Mouse (Mus musculus) thymus, adult 2 months (tissue): Measurements from ENCODE around the gene Eddm3b. TPM values are rescaled to one million over a fixed set of nuclear protein-coding genes. Genes with fewer than 3 reads are reported as not detected.

Source experiments
- DNase-seq: peaks from one replicate; pipeline ENCODE4 v3.0.0; 2021
- H3K27ac ChIP-seq: fragments of 200-500 bp; 2 replicates; pipeline ENCODE4 v1.5.1; 2012; ENCODE audit warnings: low read length, control low read depth; ENCODE audit not compliant: control insufficient read depth, insufficient read depth
- H3K27me3 ChIP-seq: fragments of 200-500 bp; 2 replicates; pipeline ENCODE4 v1.6.1; 2012; ENCODE audit warnings: mild to moderate bottlenecking, low read length, moderate library complexity, mixed read lengths; ENCODE audit not compliant: control insufficient read depth, insufficient read depth
- H3K36me3 ChIP-seq: fragments of 200-500 bp; 2 replicates; pipeline ENCODE4 v1.6.1; 2012; ENCODE audit warnings: mild to moderate bottlenecking, low read length, moderate library complexity; ENCODE audit not compliant: control insufficient read depth, insufficient read depth
- H3K4me1 ChIP-seq: fragments of 200-500 bp; replicated peaks from 2 replicates; pipeline ENCODE4 v1.6.1; 2012; ENCODE audit warnings: low read length; ENCODE audit not compliant: control insufficient read depth, insufficient read depth
- H3K4me3 ChIP-seq: fragments of 200-500 bp; 2 replicates; pipeline ENCODE4 v1.5.1; 2012; ENCODE audit warnings: mild to moderate bottlenecking, low read length, control low read depth, moderate library complexity; ENCODE audit not compliant: control insufficient read depth, insufficient read depth
- CTCF ChIP-seq: fragments of 200-500 bp; IDR thresholded peaks from 2 replicates; pipeline ENCODE4 v1.5.1; 2012; ENCODE audit warnings: mild to moderate bottlenecking, control low read depth, low read length, moderate library complexity, borderline replicate concordance; ENCODE audit not compliant: control insufficient read depth, poor library complexity, insufficient read depth; ENCODE audit errors: extremely low read depth
- POLR2A ChIP-seq: fragments of 200-500 bp; IDR thresholded peaks from 2 replicates; pipeline ENCODE4 v1.6.1; 2012; ENCODE audit warnings: mild to moderate bottlenecking, low read length, control low read depth, moderate library complexity; ENCODE audit not compliant: control insufficient read depth, poor library complexity, insufficient read depth; ENCODE audit errors: extremely low read depth
- WGBS: fragments of 180-500 bp; shearing (Covaris S2); methylation state at CpG from one replicate; pipeline ENCODE4 v1.1.7; 2018; 5-methylcytosine and 5-hydroxymethylcytosine counted together
- polyA plus RNA-seq: library from polyadenylated mRNA; depleted of rRNA; stranded (reverse); fragments of >200 nt; gene quantifications from 2 replicates; pipeline ENCODE4 v1.2.3, GENCODE M21; 2012

Eddm3b gene
- polyA plus RNA-seq, 1 experiment: not detected

- H3K4me3 ChIP-seq: no peak overlapping the region
- H3K27ac ChIP-seq: no peak overlapping the region
- TF ChIP-seq CTCF (no peak), POLR2A (no peak)
- no peaks in the 10 kb centered on the region for H3K4me1 ChIP-seq
- no peaks in the 10 kb centered on the region for H3K27me3 ChIP-seq
- DNase-seq: no peak
- H3K36me3 ChIP-seq: no peaks in the 10 kb centered on the region
- 81% methylated on average over 2 of the region's 2 CpGs for WGBS
Observed at GRCm38 (mm10) chr14:51140342-51140741, 26.1 kb downstream of the Eddm3b start.

GRCm38 (mm10) chr14:51142119-51142518 is 27.9 kb downstream of the Eddm3b start:
- Histone ChIP-seq H3K27me3 (no peaks in the 10 kb centered on the region), H3K4me1 (no peaks in the 10 kb centered on the region), H3K36me3 (no peaks in the 10 kb centered on the region), H3K27ac (no peak overlapping the region), H3K4me3 (no peak overlapping the region)
- 88% methylated on average over 4 of the region's 4 CpGs for WGBS
- no peak for TF ChIP-seq POLR2A
- no peak for TF ChIP-seq CTCF
- no peak for DNase-seq

GRCm38 (mm10) chr14:51142568-51142967 is 28.3 kb downstream of the Eddm3b start:
- H3K36me3 ChIP-seq: no peaks in the 10 kb centered on the region
- H3K4me3 ChIP-seq: no peak overlapping the region
- no peaks in the 10 kb centered on the region for H3K4me1 ChIP-seq
- WGBS: 88% methylated on average over 3 of the region's 3 CpGs
- H3K27ac ChIP-seq: no peak overlapping the region
- no peak for DNase-seq
- no peaks in the 10 kb centered on the region for H3K27me3 ChIP-seq
- no peak for TF ChIP-seq POLR2A
- TF ChIP-seq CTCF: no peak

- no peak for DNase-seq
- Histone ChIP-seq H3K27me3 (no peaks in the 10 kb centered on the region), H3K36me3 (no peaks in the 10 kb centered on the region), H3K27ac (no peak overlapping the region), H3K4me3 (no peak overlapping the region), H3K4me1 (no peaks in the 10 kb centered on the region)
- 91% methylated on average over 4 of the region's 4 CpGs for WGBS
- TF ChIP-seq POLR2A (no peak), CTCF (no peak)
Observed at GRCm38 (mm10) chr14:51143287-51143686, 29.1 kb downstream of the Eddm3b start.

GRCm38 (mm10) chr14:51143937-51144336 is 29.7 kb downstream of the Eddm3b start:
- no peak overlapping the region for H3K4me3 ChIP-seq
- no peak overlapping the region for H3K27ac ChIP-seq
- TF ChIP-seq POLR2A: no peak
- TF ChIP-seq CTCF: no peak
- H3K36me3 ChIP-seq: no peaks in the 10 kb centered on the region
- WGBS: 65% methylated on average over 2 of the region's 2 CpGs
- H3K27me3 ChIP-seq: no peaks in the 10 kb centered on the region
- no peaks in the 10 kb centered on the region for H3K4me1 ChIP-seq
- DNase-seq: no peak

- WGBS: 98% methylated on average over 4 of the region's 4 CpGs
- DNase-seq: no peak
- Histone ChIP-seq H3K4me1 (no peaks in the 10 kb centered on the region), H3K4me3 (no peak overlapping the region), H3K27ac (no peak overlapping the region), H3K27me3 (no peaks in the 10 kb centered on the region), H3K36me3 (no peaks in the 10 kb centered on the region)
- no peak for TF ChIP-seq CTCF
Observed at GRCm38 (mm10) chr14:51144451-51144850, 30.2 kb downstream of the Eddm3b start.

- Histone ChIP-seq H3K27ac (no peak overlapping the region), H3K36me3 (no peaks in the 10 kb centered on the region), H3K4me3 (no peak overlapping the region), H3K4me1 (no peaks in the 10 kb centered on the region), H3K27me3 (no peaks in the 10 kb centered on the region)
- DNase-seq: no peak
- no peak for TF ChIP-seq POLR2A
- no peak for TF ChIP-seq CTCF
- WGBS: 86% methylated on average over 6 of the region's 6 CpGs
Observed at GRCm38 (mm10) chr14:51145521-51145920, 31.3 kb downstream of the Eddm3b start.
